Mouse (Mus musculus) right cerebral cortex, postnatal 36 days (tissue): ENCODE data around the gene Vwa7.
"Not testable (repeated sequence)": the region's sequence is repeated elsewhere in the genome, so short reads cannot be mapped to it uniquely, and the experiment has no call there.

Experiments
- DNase-seq, 2 experiments: peaks; one replicate each; pipeline ENCODE4 v3.0.0; 2022; ENCODE audit warnings: low spot score in 2 of 2, mixed read lengths in 1 of 2

The Vwa7 gene

DNA sequence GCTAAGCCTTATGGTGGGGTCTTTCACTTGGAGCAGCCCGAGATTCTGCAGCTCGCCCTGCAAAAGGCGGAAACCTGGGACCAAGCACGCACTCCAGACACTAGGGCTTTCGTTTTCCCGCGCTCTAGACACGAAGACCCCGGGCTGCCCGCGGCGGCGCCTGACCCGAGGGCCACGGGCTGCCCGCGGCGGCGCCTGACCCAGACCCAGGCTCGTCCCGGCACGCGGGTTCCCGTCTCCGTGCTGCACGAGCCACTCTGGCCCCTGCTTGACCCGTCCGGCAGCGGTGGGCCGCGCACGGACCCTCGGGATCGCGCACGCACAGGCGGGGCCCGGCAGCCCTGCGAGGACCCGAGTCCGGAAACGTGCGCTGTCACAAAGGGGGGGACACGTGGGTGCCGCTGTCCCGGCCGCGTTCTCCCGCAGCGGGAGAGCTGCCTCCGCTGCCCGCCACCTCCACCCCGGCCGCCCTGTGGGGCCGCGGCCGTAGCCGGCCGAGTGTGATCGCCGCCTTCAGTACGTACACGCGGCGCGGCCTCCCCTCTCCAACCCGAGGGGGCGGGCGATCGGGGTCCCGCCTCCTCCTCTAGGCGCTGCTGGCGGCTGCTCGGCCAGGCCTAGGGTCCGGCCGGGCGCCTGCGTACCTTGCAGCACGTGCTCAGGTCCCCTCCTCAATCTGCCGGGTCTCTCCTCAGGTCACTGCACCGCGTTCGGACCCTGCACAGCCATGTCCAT lies 15.5 kb upstream of the Vwa7 start, which contains the start of gene Vars:
Gene Vars, plus strand, starts transcription at position 271 of the 735 bp plus-strand sequence.
- peak; percentile 61 to 73 for DNase-seq

DNA sequence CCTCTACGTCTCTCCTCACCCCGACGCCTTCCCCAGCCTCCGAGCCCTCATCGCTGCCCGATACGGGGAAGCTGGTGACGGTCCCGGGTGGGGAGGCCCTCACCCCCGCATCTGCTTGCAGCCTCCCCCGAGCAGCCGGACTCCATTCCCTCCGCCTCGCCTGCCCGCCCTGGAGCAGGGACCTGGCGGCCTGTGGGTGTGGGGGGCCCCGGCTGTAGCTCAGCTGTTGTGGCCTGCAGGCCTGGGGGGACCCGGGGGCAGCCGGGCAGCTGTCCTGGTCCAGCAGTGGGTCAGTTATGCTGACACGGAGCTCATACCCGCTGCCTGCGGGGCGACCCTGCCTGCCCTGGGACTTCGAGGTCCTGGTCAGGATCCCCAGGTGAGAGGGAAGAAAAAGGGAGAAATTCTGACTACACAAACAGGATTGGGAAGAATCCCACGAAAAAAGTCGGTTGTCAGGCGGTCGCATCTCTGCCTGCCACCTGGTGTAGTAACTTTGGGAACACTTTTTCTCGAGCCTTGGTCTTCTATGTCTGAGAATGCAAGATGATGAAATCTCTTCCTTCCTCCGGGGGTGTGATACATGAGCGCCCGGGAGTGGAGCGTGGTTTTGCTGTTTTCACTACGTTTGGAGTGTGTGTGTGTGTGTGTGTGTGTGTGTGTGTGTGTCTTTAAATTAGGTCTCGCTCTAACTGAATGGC lies 14.8 kb upstream of the Vwa7 start:
- DNase-seq = peak in 1 of 2 experiments; percentile 21

DNA sequence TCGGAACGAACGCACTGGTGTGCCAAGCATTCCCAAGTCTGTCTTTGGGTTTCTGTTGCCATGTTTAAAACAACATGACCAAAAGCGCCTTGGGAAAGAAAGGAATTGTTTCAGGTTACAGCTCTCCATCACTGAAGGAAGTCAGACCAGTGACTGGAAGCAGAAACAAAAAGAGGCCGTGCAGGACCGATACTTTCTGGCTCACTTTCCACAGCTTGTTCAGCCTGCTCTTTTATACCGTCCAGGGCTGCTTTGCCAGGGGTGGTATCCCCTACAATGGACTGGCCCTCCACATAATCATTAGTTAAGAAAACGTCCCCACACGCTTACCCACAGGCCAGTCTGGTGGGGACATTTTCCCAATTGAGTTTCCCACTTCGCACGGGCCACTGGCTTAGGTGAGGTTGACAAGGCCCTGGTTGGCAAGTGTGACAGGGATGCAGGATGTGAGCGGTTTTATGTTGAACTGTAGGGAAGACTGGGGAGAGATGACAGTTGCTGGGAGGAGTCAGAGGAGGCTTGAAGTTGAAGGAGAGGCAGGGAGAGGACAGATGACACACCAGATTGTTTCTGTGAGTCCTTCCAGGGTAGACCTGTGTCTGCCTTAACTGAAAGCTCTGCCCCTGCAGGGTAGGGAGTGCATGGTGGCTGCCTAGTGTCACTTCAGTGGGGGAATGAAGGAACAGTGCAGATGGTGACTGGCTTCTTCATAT lies 14.1 kb upstream of the Vwa7 start:
- no peak for DNase-seq

DNA sequence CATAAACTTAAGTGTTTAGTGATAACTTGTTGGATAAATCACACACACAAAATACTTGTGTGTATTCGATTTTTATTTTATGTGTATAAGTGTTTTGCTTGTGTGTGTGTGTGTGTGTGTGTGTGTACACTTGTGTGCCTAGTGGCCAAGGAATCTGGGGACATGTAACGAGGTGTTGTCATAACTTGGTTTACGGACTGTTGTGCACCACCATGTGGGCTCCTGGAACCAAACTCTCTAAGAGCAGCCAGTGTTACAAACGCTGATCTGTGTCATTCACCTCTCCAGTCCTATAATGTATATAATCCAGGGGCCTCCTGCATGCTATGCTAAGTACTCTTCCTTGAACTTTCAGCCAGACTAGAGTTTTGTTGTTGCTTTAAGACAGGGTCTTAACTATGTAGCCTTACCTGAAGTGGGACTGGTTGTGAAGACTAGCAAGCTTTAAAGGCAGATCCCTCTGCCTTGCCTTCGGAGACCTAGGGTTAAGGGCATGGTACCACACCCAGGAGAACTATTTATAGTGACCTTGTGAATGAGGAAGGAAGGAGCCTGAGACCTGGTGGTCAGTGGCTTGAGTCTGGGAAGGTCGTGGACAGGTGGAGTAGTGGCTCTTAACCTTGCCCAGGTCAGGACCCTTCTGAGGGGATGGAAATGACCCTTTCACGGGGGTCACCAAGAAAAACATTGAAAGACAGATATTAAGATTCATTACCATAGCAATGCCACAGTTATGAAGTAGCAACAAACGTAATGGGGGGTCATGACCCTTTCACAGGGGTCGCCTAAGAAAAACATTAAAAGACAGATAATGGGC lies 13.1 kb upstream of the Vwa7 start:
- no peak for DNase-seq

DNA sequence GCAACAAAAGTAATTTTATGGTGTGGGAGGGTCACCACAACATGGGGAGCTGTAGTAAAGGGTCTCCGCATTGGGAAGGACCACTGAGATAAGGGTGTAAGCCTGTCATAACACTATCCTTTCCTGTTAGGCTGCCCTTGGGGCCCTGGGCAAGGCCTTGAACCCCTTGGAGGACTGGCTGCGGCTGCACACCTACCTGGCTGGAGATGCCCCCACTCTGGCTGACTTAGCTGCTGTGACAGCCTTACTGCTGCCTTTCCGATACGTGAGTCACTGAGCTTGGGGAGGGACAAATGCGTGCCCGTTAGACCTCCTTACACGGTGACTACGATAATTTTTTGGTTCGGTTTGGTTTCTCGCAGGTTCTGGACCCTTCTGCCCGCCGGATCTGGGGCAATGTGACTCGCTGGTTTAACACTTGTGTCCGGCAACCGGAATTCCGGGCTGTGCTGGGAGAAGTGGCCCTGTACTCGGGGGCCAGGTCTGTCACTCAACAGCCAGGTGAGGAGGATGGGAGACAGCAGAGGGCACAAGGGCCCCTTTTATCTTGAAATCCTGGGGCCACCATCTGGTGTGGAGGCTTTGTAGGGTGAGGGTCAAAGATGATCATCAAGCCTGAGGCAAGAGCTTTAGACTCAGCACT lies 12.2 kb upstream of the Vwa7 start:
- DNase-seq = no peak

DNA sequence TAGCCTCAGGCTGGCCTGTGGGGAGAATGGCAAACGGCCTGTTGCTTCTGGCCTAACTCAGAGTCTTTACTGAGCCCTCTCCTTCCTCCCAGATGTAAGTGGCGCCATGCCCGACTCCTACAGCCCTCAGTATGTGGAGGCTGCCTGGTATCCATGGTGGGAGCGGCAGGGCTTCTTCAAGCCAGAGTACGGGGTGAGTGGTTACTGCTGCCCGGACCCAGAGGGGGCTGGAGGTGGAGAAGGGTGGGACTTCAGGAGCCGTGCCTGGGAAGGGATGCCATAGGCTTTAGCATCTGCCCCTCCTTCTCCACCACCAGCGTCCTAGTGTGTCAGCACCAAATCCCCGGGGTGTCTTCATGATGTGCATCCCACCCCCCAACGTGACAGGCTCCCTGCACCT lies 11.2 kb upstream of the Vwa7 start:
- no peak for DNase-seq

DNA sequence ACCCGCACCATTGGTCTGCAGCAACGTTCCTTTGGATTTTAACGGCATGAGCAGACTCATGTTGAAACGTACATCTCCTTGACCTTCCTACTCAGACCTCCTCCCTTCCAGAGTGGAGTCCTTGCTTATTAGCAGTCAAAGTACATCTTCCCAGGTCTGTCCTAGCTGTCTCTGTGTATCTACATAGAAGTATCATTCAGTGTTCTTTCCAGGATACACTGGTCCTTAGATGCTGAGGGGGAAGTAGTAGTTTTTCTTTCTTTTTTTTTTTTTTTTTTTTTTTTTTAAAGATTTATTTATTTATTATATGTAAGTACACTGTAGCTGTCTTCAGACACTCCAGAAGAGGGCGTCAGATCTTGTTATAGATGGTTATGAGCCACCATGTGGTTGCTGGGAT lies 10.5 kb upstream of the Vwa7 start:
- not testable (repeated sequence) for DNase-seq

DNA sequence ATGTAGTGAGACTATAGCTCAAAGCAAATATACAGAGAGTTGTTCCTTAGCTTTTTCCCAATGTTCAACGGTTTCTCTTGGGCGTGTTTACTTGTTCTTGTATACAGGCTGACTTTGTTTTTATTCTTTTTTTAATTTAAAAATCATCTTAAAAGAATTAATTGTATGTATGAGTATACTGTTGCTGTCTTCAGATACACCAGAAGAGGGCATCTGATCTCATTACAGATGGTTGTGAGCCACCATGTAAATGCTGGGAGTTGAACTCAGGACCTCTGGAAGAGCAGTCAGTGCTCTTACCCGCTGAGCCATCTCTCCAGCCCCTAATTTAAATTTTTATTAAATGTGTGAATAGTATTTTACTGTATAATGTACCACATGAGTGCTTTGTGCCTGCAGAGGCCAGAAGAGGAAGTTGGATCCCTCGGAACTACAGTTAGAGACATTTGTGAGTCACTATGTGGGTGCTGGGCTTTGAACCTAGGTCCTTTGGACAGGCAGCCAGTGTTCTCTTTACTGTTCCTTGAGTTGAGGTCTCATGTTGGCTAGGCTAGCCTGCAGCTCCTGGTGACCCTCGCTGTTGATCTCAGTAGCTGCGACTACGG lies 8.9 kb upstream of the Vwa7 start:
- no peak for DNase-seq

DNA sequence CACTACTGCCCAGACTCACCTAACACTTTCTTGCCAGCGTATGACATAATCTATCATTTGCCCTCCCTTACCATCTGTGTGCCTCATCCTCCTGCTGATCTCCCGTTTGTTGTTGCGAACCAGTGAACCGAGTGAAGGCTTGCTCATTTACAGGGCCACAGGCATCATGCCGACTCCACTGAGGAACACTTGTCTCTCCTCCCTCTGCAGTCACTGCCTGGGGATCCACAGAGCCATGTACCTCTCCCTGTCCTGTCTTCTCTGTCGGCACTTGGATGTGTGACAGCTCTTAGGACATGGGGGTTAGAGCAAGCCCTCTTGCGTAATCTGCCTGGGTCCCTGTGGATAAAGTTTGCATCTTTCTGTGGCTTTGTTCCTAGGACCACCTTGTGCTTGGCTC lies 6.8 kb upstream of the Vwa7 start:
- no peak for DNase-seq

DNA sequence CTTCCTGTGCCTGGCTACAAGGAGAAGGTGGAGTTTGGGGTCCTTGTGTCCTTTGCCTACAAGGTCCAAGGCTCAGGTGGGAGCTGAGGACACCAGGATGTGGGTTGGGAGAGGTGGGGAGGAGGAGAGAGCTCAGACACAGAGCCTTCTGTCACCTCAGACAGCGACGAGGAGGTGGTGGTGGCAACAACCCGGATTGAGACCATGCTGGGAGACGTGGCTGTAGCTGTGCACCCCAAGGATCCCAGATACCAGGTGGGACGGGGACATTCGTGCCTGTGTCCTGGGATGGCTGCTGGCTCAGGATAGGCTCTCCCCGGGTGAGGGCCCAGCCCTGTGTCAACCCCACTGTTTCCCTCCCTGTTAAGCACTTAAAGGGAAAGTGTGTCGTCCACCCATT lies 4.9 kb upstream of the Vwa7 start:
- no peak for DNase-seq

DNA sequence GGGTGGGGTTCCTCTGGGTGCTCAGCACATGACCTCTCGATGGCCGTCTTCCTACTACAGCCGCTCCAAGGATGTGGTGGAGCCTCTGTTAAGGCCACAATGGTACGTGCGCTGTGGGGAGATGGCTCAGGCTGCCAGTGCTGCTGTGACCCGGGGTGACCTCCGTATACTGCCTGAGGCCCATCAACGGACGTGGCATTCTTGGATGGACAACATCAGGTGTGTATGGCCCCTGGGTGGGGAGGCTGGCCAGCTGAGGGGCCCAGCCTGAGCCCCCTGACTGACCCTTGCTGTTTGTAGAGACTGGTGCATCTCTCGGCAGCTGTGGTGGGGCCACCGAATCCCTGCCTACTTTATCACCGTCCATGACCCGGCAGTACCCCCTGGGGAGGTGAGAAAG lies 3.9 kb upstream of the Vwa7 start:
- no peak for DNase-seq

DNA sequence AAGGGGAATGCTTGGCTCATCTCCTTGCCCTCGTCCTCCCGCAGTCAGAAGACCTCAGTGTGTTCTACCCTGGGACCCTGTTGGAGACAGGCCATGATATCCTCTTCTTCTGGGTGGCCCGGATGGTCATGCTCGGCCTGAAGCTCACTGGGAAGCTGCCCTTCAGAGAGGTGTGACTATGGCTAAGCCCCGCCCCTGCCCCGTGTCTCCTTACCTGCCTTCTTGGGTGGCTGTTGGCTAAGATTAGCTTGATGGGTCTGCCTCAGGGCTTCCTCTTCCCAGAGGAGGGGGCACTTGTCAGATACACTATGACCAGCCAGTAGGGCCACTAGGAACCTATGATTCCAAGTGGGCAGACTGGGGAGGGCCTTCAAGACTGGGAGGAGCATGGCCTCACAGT lies 3.2 kb upstream of the Vwa7 start:
- no peak for DNase-seq

DNA sequence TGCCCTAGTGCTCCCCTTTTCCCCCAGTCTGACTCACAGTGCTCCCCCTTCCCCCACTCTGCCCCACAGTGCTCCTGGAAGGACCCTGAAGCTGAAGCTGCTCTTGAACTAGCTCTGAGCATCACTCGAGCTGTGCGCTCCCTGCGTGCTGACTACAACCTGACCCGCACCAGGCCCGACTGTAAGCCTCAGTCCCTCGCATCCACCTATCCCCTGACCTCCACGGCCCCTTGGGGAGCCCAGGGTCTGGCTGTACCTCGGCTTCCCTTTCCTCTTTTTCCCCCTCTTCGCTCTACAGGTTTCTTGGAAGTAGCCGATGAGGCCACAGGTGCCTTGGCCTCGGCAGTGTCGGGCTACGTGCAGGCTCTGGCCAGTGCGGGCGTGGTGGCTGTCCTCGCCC lies 1.1 kb upstream of the Vwa7 start:
- DNase-seq = no peak

DNA sequence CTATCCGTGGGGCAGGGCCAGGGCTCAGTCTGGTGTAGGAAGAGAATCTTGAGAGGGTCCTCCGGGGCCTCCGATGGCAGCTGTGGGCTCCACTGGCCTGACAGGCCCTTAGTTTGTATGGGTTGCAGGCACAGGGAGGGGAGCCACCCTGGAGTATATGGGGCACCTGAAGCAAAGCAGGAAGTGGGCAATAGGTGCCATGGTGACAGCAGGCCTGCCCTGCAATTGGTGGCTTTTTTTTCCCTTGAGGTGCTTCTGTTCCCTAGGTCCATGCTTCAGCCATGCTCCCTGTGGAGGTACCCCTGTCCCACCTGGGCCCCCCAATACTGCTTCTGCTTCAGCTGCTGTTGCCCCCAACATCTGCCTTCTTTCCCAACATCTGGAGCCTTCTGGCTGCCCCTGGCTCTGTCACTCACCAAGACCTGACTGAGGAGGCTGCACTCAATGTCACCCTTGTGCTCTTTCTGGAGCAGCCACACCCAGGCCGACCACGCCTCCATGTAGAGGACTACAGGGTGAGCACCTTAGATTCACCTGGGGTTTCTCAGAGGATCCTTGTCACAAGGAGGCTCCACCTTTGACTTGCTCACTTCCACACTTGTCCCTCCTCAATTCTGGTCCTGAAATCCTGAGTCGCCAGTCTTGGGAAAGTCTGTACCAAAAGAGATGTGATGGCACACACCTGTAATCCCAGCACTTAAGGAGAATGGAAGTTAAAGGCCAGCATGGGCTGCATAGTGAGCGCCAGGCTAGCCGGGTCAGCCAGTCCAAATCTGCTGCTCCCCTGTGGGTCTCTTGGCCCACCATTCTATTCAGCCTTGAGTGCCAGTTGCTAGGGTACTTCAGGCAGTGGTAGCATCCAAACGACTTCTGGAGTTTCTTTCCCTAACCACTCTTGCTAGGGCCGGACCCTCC lies 669 bp downstream of the Vwa7 start:
- DNase-seq = no peak

DNA sequence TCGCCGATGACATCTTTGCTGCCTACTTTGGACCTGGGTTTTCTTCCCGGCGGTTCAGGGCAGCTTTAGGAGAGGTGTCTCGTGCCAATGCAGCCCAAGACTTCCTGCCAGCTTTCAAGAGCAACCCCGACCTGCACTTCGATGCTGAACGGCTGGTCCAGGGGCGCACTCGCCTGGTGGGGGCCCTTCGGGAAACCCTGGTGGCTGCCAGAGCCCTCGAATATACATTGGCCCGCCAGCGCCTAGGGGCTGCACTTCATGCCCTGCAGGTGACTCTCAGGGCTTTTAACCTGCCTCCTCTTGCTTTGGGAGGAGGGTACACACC lies 1.3 kb downstream of the Vwa7 start:
- DNase-seq = no peak

DNA sequence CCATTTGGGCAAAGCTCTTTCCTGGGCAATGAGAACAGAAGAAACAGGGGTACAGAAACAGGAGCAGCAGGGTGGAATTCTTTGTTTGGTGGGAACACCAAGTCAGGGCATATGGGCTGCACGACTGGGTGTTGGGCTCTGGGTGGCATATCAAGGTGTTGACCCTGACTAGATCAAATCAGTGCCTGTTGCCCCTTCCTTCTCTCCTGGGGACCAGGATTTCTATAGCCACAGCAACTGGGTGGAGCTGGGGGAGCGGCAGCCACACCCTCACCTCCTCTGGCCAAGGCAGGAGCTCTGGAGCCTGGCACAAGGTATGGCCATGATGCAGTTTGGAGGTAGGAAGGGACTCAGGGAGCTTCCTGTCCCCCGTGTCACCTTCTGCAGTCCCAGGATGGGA lies 1.8 kb downstream of the Vwa7 start:
- no peak for DNase-seq

DNA sequence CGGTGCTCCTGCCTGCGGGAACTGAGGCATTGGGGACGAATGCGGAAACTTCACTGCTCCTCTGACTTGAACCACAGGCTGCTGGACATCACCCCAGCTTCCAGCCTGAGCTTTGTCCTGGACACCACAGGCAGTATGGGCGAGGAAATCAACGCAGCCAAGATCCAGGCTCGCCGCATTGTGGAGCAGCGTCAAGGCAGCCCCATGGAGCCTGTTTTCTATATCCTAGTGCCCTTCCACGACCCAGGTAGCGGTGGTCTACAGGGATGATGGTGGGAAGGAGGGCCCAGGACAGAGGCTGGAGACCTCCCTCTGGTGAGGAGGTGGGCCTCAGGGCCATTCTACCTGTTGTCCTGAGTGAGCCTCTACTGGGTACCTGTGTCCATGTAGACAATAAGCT lies 3.5 kb downstream of the Vwa7 start:
- DNase-seq = no peak

DNA sequence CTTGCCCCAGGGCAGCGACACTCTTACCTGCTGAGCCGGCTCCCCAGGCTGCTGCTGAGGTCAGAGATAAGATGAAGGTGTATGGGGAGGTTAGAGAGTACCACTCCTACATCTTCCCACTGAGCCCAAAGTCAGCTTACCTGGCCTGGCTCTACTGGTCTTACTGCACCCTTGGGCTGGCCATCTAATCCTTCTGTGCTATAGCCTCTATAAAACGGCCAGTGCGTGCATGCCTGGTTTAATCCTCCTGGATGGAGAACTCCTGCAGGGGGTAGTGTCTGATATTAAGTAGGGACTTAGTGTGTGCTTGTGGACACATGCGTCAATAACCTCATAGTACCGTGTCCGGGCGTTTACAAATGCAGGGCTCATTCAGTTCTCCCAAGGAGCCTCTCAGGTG lies 4.2 kb downstream of the Vwa7 start:
- DNase-seq = no peak

DNA sequence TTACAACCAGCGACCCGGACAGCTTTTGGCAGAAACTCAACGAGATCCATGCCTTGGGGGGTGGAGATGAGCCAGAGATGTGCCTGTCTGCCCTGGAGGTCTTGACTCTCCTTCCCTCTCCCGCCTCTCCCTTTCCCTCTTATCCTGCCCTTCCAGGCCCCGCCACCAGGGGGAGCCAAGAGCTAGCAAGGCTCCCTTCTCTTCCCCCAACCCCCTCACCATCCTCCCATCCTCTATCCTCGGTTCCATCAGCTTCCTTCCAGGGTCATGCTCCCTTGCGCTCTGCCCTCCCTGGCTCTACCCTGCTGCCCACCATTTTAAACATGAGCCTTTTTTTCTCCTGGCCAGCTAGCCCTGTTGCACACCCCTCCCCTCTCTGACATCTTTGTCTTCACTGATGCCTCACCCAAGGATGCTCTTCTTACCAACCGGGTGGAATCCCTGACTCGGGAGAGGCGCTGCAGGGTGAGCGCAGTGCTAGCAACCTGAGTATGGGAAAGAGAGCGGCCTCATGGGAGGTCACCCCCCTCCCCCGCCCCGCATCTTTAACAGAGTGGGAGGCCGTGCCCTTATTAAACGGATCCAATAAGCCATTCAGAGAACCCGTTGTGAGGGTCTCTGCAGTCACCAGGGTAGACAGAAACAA lies 4.9 kb downstream of the Vwa7 start:
- DNase-seq = peak; percentile 60 to 67
